Mouse (Mus musculus): ENCODE results near the gene Kank4.

- TF ChIP-seq POLR2A (IDR thresholded peaks at IDR 0.05; ENCODE audit: insufficient read depth, low read depth, low read length) (no peak), CTCF (IDR thresholded peaks at IDR 0.05) (no peak)
These were observed 47.2 kb upstream of the Kank4 start for GRCm38 (mm10) chr4:98864546-98864945.
